Mouse (Mus musculus): Measurements from ENCODE around the gene Dhx8.

Dhx8 gene

DNA sequence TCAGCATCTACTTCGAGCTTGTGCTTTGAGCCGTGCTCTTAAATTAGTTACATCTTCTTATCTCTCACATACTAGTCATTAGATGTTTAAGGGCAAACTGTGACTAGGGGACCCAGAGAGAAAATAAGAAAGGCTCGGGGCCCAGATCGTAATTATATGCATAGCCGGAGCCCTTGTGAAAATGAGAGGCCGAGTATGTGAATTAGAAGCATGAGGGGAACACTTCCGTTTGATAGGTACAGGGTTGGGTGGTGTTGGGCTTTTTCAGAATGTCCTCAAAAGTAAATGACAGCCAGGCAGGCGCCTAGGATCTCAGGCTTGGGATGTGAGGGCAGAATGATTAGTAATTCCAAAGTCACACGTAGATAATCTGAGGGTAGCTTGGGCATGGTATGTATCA, 877 bp downstream of the Dhx8 start:
- DNase-seq (ENCODE audit: low spot score), result no peak

- no peak for DNase-seq (ENCODE audit: low spot score)
Observed at GRCm38 (mm10) chr11:101756616-101757015, 23.9 kb downstream of the Dhx8 start.

- no peak for DNase-seq (ENCODE audit: low spot score)
Observed at GRCm38 (mm10) chr11:101757366-101757765, 24.6 kb downstream of the Dhx8 start.

- no peak for DNase-seq (ENCODE audit: low spot score)
Observed at GRCm38 (mm10) chr11:101758431-101758830, 25.7 kb downstream of the Dhx8 start.

DNA sequence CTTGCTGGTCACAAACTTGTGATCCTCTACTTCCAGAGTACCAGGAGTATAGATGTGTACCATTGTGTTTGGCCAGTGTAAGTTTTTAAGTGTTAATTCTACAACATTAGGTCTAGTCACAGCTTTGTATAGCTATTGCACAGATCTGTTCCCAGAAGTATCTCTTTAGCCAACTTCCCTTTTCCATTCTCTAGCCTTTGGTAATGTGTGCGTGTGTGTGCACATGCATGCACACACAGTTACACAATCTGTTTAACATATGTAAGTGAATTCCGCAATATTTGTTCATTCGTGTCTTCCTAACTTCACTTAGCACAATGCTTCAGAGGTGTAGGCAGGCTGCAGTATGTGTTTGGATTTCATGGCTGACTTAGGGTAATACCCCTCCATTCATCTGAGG, 26.8 kb downstream of the Dhx8 start:
- no peak for DNase-seq (ENCODE audit: low spot score)

DNA sequence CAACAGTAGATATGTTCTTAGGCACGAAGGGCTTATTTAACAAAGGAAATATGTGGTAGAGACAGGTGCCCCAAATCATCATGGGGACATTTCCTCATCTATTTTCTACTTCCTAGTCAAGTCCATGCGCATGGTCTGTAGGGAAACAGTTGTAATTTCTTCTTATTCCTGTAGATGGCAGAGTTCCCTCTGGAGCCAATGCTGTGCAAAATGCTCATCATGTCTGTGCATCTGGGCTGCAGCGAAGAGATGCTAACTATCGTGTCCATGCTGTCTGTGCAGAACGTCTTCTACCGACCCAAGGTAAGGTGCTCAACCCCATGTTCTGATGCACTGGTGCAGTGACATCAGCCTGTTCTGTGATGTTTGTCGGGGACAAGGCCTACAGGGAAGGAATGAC, 31.0 kb downstream of the Dhx8 start:
- peak; percentile 24 for DNase-seq (ENCODE audit: low spot score)

DNA sequence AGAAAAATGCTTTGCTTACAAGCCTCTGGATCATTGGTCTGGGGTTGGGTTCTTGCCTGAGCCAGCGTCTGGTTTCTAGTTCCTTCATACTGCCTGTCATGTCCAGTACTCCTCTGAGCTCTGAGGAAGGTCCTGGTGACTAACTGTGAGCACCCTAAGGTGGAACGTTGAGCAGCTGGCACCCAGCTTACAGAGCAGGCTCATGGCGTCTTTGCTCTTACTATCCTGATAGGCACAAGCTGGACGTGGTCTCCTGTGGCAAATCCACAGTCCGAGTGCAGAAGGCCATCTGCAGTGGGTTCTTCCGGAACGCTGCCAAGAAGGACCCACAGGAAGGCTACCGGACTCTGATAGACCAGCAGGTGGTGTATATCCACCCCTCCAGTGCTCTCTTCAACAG, 31.8 kb downstream of the Dhx8 start:
- DNase-seq (ENCODE audit: low spot score), result no peak

GRCm38 (mm10) chr11:101767326-101767725, 34.6 kb downstream of the Dhx8 start:
- no peak for DNase-seq (ENCODE audit: low spot score)

- DNase-seq (ENCODE audit: low spot score), result no peak
Observed at GRCm38 (mm10) chr11:101768721-101769120, 36.0 kb downstream of the Dhx8 start.

- no peak for DNase-seq (ENCODE audit: low spot score)
Observed at GRCm38 (mm10) chr11:101770266-101770665, 37.5 kb downstream of the Dhx8 start.

GRCm38 (mm10) chr11:101772027-101772426, 39.3 kb downstream of the Dhx8 start:
- no peak for DNase-seq (ENCODE audit: low spot score)

DNA sequence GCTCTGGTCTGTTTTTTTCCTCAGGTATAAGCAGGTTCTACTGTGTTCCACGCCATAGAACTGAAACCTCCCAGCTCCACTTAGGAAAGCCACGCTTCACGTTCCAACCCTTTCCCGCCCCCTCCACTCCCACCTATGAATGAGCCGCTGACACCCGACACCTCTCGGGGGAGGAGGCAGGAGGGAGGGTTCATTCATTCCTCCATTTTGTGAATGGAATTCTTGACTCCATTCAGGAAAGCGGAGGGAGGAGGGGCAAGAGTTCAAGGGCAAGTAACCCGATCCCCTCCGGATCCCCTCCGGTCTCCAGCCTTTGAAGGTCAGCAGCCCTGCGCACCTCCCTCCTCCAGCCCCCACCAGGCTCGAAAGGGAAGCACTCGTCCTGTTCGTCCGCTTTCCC, 39.7 kb downstream of the Dhx8 start:
- DNase-seq (ENCODE audit: low spot score), result peak; percentile 80

GRCm38 (mm10) chr11:101776846-101777245, 44.1 kb downstream of the Dhx8 start:
- DNase-seq (ENCODE audit: low spot score), result no peak

GRCm38 (mm10) chr11:101783135-101783534, 50.4 kb downstream of the Dhx8 start:
- DNase-seq (ENCODE audit: low spot score), result no peak

- DNase-seq (ENCODE audit: low spot score), result no peak
Observed at GRCm38 (mm10) chr11:101783584-101783983, 50.9 kb downstream of the Dhx8 start.

DNA sequence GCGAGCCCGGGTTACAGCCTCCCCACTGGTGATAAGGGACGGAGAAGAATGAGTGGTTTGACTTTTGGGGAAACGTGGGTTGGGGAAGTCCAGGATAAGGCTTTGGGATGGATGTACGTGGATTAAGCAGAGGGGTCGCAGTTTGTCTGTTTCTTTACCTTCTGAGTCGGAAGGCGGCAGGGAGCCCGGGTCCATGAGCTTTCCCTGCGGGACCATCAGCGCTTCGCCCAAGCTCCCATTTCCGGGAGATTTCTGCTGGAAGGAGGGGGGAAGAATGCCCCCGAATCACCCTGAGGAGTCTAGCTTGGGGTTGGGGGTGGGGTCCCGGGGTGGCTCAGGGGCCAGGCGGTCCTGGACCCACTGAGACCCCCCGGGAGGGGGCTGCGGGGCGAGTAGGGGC, 51.4 kb downstream of the Dhx8 start:
- no peak for DNase-seq (ENCODE audit: low spot score)

DNA sequence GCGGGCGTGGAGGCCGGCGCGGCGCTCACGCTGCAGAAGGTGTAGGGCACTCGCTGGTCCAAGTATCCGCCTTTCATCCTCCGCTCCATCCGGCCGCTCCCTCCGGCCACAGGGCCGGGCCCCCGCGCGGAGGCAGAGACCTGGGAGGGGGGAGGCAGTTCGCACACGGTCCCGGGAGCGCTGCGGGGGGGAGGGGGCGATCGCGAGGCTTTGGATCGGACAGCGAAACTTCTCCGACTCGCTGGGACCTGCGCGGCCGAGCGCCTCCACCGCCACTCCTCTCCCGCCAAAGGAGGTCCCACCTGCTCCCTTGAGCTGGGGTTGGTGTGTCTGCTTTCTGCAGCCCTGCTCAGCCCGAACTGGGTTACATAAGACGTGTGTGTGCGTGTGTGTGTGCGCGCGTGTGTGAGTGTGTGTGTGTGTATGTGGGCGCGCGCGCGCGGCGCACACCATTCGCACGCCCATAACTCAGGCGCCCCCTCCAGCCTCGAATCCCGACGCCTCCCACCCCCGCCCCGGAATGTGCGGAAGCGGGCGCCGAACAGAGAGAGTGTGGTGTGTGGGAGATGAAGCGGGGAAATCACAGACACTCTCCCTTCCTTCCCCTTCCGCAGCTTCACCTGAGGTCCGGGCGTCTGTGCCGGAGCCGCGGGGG, 51.9 kb downstream of the Dhx8 start:
- DNase-seq (ENCODE audit: low spot score), result peak; percentile 33

DNA sequence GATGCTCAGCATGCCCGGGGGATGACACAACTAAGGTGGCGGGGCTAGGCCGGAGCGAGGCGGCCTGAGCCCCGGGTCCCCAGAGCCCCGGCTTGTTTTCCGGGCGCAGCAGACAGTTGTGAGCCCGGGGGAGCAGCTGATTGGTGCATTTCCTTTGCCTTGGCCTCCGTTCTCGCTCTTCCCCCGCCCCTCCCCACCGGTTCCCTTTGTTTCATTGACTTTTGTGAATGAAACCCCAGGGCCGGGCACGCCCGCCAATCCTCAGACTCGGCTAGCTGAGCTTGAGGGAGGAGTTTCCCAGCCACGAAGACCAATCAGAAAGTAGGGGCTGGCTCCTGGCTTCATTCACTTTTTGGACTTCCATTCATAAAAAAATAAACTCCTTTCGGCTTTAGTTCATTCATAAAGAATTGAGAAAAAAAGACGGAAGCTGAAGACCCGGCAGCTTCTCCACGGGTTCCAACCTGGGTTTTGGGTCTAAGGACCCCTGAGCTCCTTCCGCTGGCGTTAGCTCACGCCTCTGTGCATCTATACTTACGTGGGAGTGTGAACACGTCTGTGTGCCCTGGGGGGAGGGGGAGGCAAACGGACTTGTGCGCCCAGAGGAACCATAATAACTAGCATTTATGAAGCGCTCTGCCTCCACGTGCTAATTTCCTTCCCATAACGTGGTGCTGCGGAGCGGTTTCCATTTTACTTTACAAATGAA, 52.6 kb downstream of the Dhx8 start, which contains the start of gene Etv4:
Etv4 (minus strand) TSS at position 229 of the 709 bp plus-strand sequence.
- peak; percentile 90 for DNase-seq (ENCODE audit: low spot score)

DNA sequence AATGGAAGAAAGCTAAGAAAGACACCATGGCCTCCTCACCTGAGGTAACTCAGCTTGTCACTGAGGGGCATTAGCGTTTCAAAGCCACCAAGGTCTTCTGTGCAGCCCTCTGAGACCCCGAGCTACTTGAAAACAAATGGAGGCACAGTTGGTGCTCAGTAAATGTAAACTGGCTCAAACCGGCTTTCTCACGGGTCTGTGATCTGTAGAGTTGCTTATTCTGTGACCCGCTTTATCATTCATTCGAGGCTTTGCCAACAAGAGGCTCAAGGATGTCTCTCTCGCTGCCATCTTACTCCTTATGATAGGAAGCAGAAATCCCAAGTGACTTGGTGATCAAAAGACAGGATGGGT, 53.1 kb downstream of the Dhx8 start:
- DNase-seq (ENCODE audit: low spot score), result no peak

DNA sequence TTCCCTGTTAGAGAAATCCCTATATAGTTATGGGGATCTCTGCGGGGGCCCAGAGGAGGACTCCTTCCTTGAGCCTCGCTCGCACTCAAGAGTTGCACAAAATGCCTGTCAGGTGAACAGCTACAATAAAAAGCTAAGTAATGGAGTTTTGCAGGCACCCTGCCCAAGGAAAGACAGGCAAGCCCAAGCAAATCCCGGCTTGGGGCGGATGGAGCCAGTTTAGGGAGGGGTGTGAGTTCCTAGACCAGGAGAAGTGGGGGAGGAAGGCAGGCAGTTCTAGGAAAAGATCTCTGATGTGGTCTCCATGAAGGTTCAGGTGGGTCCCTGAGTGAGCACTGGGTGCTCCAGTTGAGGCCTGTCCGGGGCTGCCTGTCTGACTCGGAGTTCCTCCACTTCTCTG, 53.9 kb downstream of the Dhx8 start:
- no peak for DNase-seq (ENCODE audit: low spot score)

- no peak for DNase-seq (ENCODE audit: low spot score)
Observed at GRCm38 (mm10) chr11:101787432-101787831, 54.7 kb downstream of the Dhx8 start.

- no peak for DNase-seq (ENCODE audit: low spot score)
Observed at GRCm38 (mm10) chr11:101790811-101791526, 58.2 kb downstream of the Dhx8 start.

DNA sequence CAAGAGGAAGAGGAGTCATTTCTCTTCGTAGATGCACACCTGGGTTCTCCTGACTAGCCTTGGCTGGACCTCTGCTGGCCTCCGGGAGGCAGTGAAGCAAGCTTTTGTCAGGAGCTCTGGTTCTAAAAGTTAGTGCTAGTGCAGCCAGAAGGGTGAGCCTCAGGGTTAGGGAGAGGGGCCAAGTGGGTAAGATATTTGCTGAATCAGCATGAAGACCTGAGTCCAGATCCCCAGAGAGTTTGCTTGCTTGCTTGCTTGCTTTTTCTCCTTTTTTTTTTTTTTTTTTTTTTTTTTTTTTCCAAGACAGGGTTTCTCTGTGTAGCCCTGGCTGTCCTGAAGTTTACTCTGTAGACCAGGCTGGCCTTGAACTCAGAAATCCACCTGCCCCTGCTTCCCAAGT, 64.6 kb downstream of the Dhx8 start:
- DNase-seq (ENCODE audit: low spot score), result no peak

All from yolk sac, embryonic 10.5 days (tissue).